Mouse (Mus musculus): ENCODE results near the gene Fxn.

The Fxn gene

GRCm38 (mm10) chr19:24280601-24281228 lies at the start of gene Fxn:
Gene Fxn (minus strand): TSS chr19:24280605.
- in situ Hi-C loops (cut with MboI, MseI) = loop anchor here (5.0 to 10.0 kb wide), 2 partner anchors 103 to 364 kb away; no protein-coding TSS in a partner anchor

- in situ Hi-C loops (cut with MboI, MseI) = no loop called here
These were observed 47.5 kb upstream of the Fxn start for GRCm38 (mm10) chr19:24327921-24328320.

GRCm38 (mm10) chr19:24326969-24327368 lies 46.6 kb upstream of the Fxn start:
- in situ Hi-C loops (cut with MboI, MseI) = no loop called here

GRCm38 (mm10) chr19:24325692-24326091 lies 45.3 kb upstream of the Fxn start:
- in situ Hi-C loops (cut with MboI, MseI) = no loop called here

GRCm38 (mm10) chr19:24323841-24324613 lies 43.6 kb upstream of the Fxn start:
- in situ Hi-C loops (cut with MboI, MseI) = no loop called here

GRCm38 (mm10) chr19:24321900-24322311 lies 41.5 kb upstream of the Fxn start:
- in situ Hi-C loops (cut with MboI, MseI) = no loop called here

GRCm38 (mm10) chr19:24321211-24321899 lies 41.0 kb upstream of the Fxn start:
- in situ Hi-C loops (cut with MboI, MseI) = no loop called here

- in situ Hi-C loops (cut with MboI, MseI) = no loop called here
These were observed 37.8 kb upstream of the Fxn start for GRCm38 (mm10) chr19:24318172-24318571.

GRCm38 (mm10) chr19:24317731-24318130 lies 37.3 kb upstream of the Fxn start:
- in situ Hi-C loops (cut with MboI, MseI) = no loop called here

- in situ Hi-C loops (cut with MboI, MseI) = no loop called here
These were observed 36.7 kb upstream of the Fxn start for GRCm38 (mm10) chr19:24317038-24317591.

- in situ Hi-C loops (cut with MboI, MseI) = no loop called here
These were observed 35.8 kb upstream of the Fxn start for GRCm38 (mm10) chr19:24316060-24316725.

- in situ Hi-C loops (cut with MboI, MseI) = no loop called here
These were observed 34.8 kb upstream of the Fxn start for GRCm38 (mm10) chr19:24315234-24315633.

- in situ Hi-C loops (cut with MboI, MseI) = no loop called here
These were observed 34.3 kb upstream of the Fxn start for GRCm38 (mm10) chr19:24314676-24315075.

- in situ Hi-C loops (cut with MboI, MseI) = no loop called here
These were observed 32.3 kb upstream of the Fxn start for GRCm38 (mm10) chr19:24312556-24313342.

- in situ Hi-C loops (cut with MboI, MseI) = no loop called here
These were observed 31.6 kb upstream of the Fxn start for GRCm38 (mm10) chr19:24312046-24312445.

- in situ Hi-C loops (cut with MboI, MseI) = no loop called here
These were observed 27.9 kb upstream of the Fxn start for GRCm38 (mm10) chr19:24308305-24308705.

GRCm38 (mm10) chr19:24307271-24308221 lies 27.1 kb upstream of the Fxn start:
- in situ Hi-C loops (cut with MboI, MseI) = no loop called here

GRCm38 (mm10) chr19:24306351-24306750 lies 25.9 kb upstream of the Fxn start:
- in situ Hi-C loops (cut with MboI, MseI) = no loop called here

- in situ Hi-C loops (cut with MboI, MseI) = no loop called here
These were observed 21.8 kb upstream of the Fxn start for GRCm38 (mm10) chr19:24302198-24302597.

GRCm38 (mm10) chr19:24301768-24302148 lies 21.4 kb upstream of the Fxn start:
- in situ Hi-C loops (cut with MboI, MseI) = no loop called here

All from regulatory T cell (primary cell).